Mouse (Mus musculus) myocyte (in vitro differentiated cells): ENCODE measurements around the gene Rab25. TPM values are rescaled to one million over a fixed set of nuclear protein-coding genes. Genes with fewer than 3 reads are reported as not detected.

ENCODE experiments used
- H3K27me3 ChIP-seq: one replicate; pipeline ENCODE4 v1.6.1; 2011; ENCODE audit not compliant: control insufficient read depth, insufficient read depth, insufficient read length
- H3K36me3 ChIP-seq: one replicate; pipeline ENCODE4 v1.6.1; 2011; ENCODE audit not compliant: control insufficient read depth, insufficient read depth
- H3K4me2 ChIP-seq: one replicate; pipeline ENCODE4 v1.6.1; 2011; ENCODE audit warnings: low read depth, control low read depth
- H3K4me3 ChIP-seq: one replicate; pipeline ENCODE4 v1.5.1; 2011; ENCODE audit warnings: mild to moderate bottlenecking, control low read depth, moderate library complexity
- H3K79me2 ChIP-seq: one replicate; pipeline ENCODE4 v1.6.1; 2011; ENCODE audit not compliant: control insufficient read depth, insufficient read depth
- H3ac ChIP-seq: one replicate; pipeline ENCODE4 v1.6.1; 2011; ENCODE audit not compliant: control insufficient read depth, insufficient read length
- CEBPB ChIP-seq: IDR thresholded peaks from 2 replicates; pipeline ENCODE4 v1.6.1; 2011; ENCODE audit warnings: mild to moderate bottlenecking, moderate library complexity; ENCODE audit not compliant: poor library complexity, insufficient read depth, severe bottlenecking
- E2F4 ChIP-seq: IDR thresholded peaks from one replicate; pipeline ENCODE4 v1.6.1; 2011; ENCODE audit warnings: mild to moderate bottlenecking, control low read depth, moderate library complexity; ENCODE audit not compliant: insufficient read depth
- MAX ChIP-seq: IDR thresholded peaks from one replicate; pipeline ENCODE4 v1.6.1; 2011; ENCODE audit warnings: low read depth, mild to moderate bottlenecking, control low read depth
- MYOD1 ChIP-seq, 3 experiments: IDR thresholded peaks; one replicate each; pipeline ENCODE4 v1.6.1; 2011; ENCODE audit warnings: control low read depth in 2 of 3, low read depth in 2 of 3, mild to moderate bottlenecking in 2 of 3, moderate library complexity in 1 of 3; ENCODE audit not compliant: insufficient read length in 2 of 3, control insufficient read depth in 1 of 3
- MYOG ChIP-seq, 3 experiments: IDR thresholded peaks; one replicate each; pipeline ENCODE4 v1.6.1; 2011; ENCODE audit warnings: control low read depth in 2 of 3, low read depth in 2 of 3, mild to moderate bottlenecking in 2 of 3; ENCODE audit not compliant: insufficient read length in 2 of 3, control insufficient read depth in 1 of 3, insufficient read depth in 1 of 3
- POLR2A ChIP-seq: IDR thresholded peaks from one replicate; pipeline ENCODE4 v1.6.1; 2011; ENCODE audit warnings: low read depth, mild to moderate bottlenecking, control low read depth, moderate library complexity; ENCODE audit not compliant: insufficient read length
- POLR2AphosphoS2 ChIP-seq: IDR thresholded peaks from one replicate; pipeline ENCODE4 v1.6.1; 2011; ENCODE audit warnings: low read depth, control low read depth; ENCODE audit not compliant: insufficient read length
- REST ChIP-seq: IDR thresholded peaks from one replicate; pipeline ENCODE4 v1.6.1; 2011; ENCODE audit warnings: mild to moderate bottlenecking, control low read depth, moderate library complexity; ENCODE audit not compliant: insufficient read depth, insufficient read length
- SRF ChIP-seq: IDR thresholded peaks from one replicate; pipeline ENCODE4 v1.6.1; 2011; ENCODE audit warnings: low read depth; ENCODE audit not compliant: control insufficient read depth, insufficient read length
- TCF12 ChIP-seq: IDR thresholded peaks from one replicate; pipeline ENCODE4 v1.6.1; 2011; ENCODE audit warnings: mild to moderate bottlenecking, control low read depth; ENCODE audit not compliant: poor library complexity, insufficient read depth, severe bottlenecking
- TCF3 ChIP-seq: IDR thresholded peaks from one replicate; pipeline ENCODE4 v1.6.1; 2011; ENCODE audit warnings: low read depth, control low read depth; ENCODE audit not compliant: insufficient read length
- USF1 ChIP-seq: IDR thresholded peaks from one replicate; pipeline ENCODE4 v1.6.1; 2011; ENCODE audit warnings: low read depth, mild to moderate bottlenecking, control low read depth, moderate library complexity
- polyA plus RNA-seq: library from polyadenylated mRNA; unstranded; fragments of >200 nt; fragmentation: generic; extraction: Trizol; gene quantifications from one replicate; pipeline ENCODE4 v1.2.1, GENCODE M21; 2012; ENCODE audit warnings: missing spikeins

Rab25 gene
- polyA plus RNA-seq, 1 experiment, result 0.13 TPM

- H3ac ChIP-seq, result no peak overlapping the region
- no peak for TF ChIP-seq POLR2A
- no peak for TF ChIP-seq TCF3
- H3K36me3 ChIP-seq, result peaks cover 17% of the 10 kb centered on the region
- no peaks in the 10 kb centered on the region for H3K79me2 ChIP-seq
- peaks cover 3% of the 10 kb centered on the region for H3K27me3 ChIP-seq
- H3K4me3 ChIP-seq, result no peak overlapping the region
- H3K4me2 ChIP-seq, result no peak overlapping the region
Observed at GRCm38 (mm10) chr3:88572835-88573234, 24.7 kb upstream of the Rab25 start.

GRCm38 (mm10) chr3:88571856-88572255 is 23.8 kb upstream of the Rab25 start:
- Histone ChIP-seq H3ac (no peak overlapping the region), H3K79me2 (no peaks in the 10 kb centered on the region)
- no peak for TF ChIP-seq MYOG (IDR thresholded peaks at IDR 0.05; ENCODE audit: control insufficient read depth in 1 of 3, insufficient read depth in 1 of 3, insufficient read length in 2 of 3, low read depth in 2 of 3)
- no peak for TF ChIP-seq MAX
- no peak for TF ChIP-seq POLR2AphosphoS2
- no peak for TF ChIP-seq MYOD1 (IDR thresholded peaks at IDR 0.05; ENCODE audit: control insufficient read depth in 1 of 3, insufficient read length in 2 of 3, low read depth in 2 of 3)
- TF ChIP-seq CEBPB, result no peak
- no peak for TF ChIP-seq SRF

GRCm38 (mm10) chr3:88570341-88570740 is 22.2 kb upstream of the Rab25 start:
- Histone ChIP-seq H3ac (no peak overlapping the region), H3K4me2 (no peak overlapping the region), H3K79me2 (no peaks in the 10 kb centered on the region), H3K4me3 (no peak overlapping the region), H3K36me3 (peaks cover 27% of the 10 kb centered on the region), H3K27me3 (no peaks in the 10 kb centered on the region)
- no peak for TF ChIP-seq POLR2A
- no peak for TF ChIP-seq TCF3
- no peak for TF ChIP-seq CEBPB
- no peak for TF ChIP-seq E2F4
- no peak for TF ChIP-seq MYOG (IDR thresholded peaks at IDR 0.05; ENCODE audit: control insufficient read depth in 1 of 3, insufficient read depth in 1 of 3, insufficient read length in 2 of 3, low read depth in 2 of 3)
- no peak for TF ChIP-seq POLR2AphosphoS2
- no peak for TF ChIP-seq MAX
- TF ChIP-seq SRF, result no peak
- TF ChIP-seq REST, result no peak
- TF ChIP-seq MYOD1 (IDR thresholded peaks at IDR 0.05; ENCODE audit: control insufficient read depth in 1 of 3, insufficient read length in 2 of 3, low read depth in 2 of 3), result no peak
- TF ChIP-seq TCF12, result no peak
- no peak for TF ChIP-seq USF1

More at GRCm38 (mm10) chr3:88571856-88572255, 23.8 kb upstream of the Rab25 start:
- no peak overlapping the region for H3K4me3 ChIP-seq
- peaks cover 3% of the 10 kb centered on the region for H3K27me3 ChIP-seq
- H3K4me2 ChIP-seq, result no peak overlapping the region
- peaks cover 22% of the 10 kb centered on the region for H3K36me3 ChIP-seq

GRCm38 (mm10) chr3:88569694-88570093 is 21.6 kb upstream of the Rab25 start:
- TF ChIP-seq USF1, result no peak
- TF ChIP-seq E2F4, result no peak
- TF ChIP-seq MYOG (IDR thresholded peaks at IDR 0.05; ENCODE audit: control insufficient read depth in 1 of 3, insufficient read depth in 1 of 3, insufficient read length in 2 of 3, low read depth in 2 of 3), result no peak
- TF ChIP-seq MAX, result no peak
- TF ChIP-seq REST, result no peak
- Histone ChIP-seq H3ac (no peak overlapping the region), H3K27me3 (no peaks in the 10 kb centered on the region), H3K4me3 (no peak overlapping the region), H3K79me2 (no peaks in the 10 kb centered on the region), H3K4me2 (no peak overlapping the region), H3K36me3 (peaks cover 27% of the 10 kb centered on the region)

GRCm38 (mm10) chr3:88569093-88569492 is 21.0 kb upstream of the Rab25 start:
- no peaks in the 10 kb centered on the region for H3K27me3 ChIP-seq
- no peak overlapping the region for H3K4me2 ChIP-seq
- TF ChIP-seq REST (no peak), MAX (no peak), USF1 (no peak), SRF (no peak), E2F4 (no peak), MYOG (IDR thresholded peaks at IDR 0.05; ENCODE audit: control insufficient read depth in 1 of 3, insufficient read depth in 1 of 3, insufficient read length in 2 of 3, low read depth in 2 of 3) (no peak), MYOD1 (IDR thresholded peaks at IDR 0.05; ENCODE audit: control insufficient read depth in 1 of 3, insufficient read length in 2 of 3, low read depth in 2 of 3) (no peak), TCF3 (no peak), POLR2A (no peak), POLR2AphosphoS2 (no peak), CEBPB (no peak), TCF12 (no peak)
- H3K36me3 ChIP-seq, result peaks cover 28% of the 10 kb centered on the region
- H3K79me2 ChIP-seq, result no peaks in the 10 kb centered on the region
- H3ac ChIP-seq, result no peak overlapping the region
- H3K4me3 ChIP-seq, result no peak overlapping the region

- Histone ChIP-seq H3K36me3 (peaks cover 31% of the 10 kb centered on the region), H3K4me2 (no peak overlapping the region), H3K79me2 (no peaks in the 10 kb centered on the region), H3ac (no peak overlapping the region), H3K27me3 (no peaks in the 10 kb centered on the region), H3K4me3 (no peak overlapping the region)
- TF ChIP-seq POLR2AphosphoS2 (no peak), CEBPB (no peak)
Observed at GRCm38 (mm10) chr3:88568615-88569014, 20.5 kb upstream of the Rab25 start.
